Mouse (Mus musculus) liver, embryonic 14.5 days (tissue): ENCODE results near the gene Lman2. TPM values are rescaled to one million over a fixed set of nuclear protein-coding genes. Genes with fewer than 3 reads are reported as not detected.
A peak's percentile ranks its signal among the peaks of the same experiment; 100 is the strongest.

ENCODE experiments used
- ATAC-seq: fragments of 200-750 bp; cut with Nextera tagmentation; 2 replicates; pipeline ENCODE4 v1.8.0; 2017; ENCODE audit warnings: moderate number of reproducible peaks, mild to moderate bottlenecking, moderate library complexity; ENCODE audit not compliant: insufficient read depth
- DNase-seq, 3 experiments: peaks; one replicate each; pipeline ENCODE4 v3.0.0-alpha.2; 2012 to 2013; ENCODE audit warnings: low read depth in 3 of 3, low spot score in 3 of 3
- H3K27ac ChIP-seq: fragments of 300-500 bp; sonication (generic); 2 replicates; pipeline ENCODE4 v1.5.1; 2014; ENCODE audit warnings: moderate library complexity, mild to moderate bottlenecking, control low read depth, inconsistent platforms
- H3K27me3 ChIP-seq: fragments of 300-500 bp; sonication (generic); 2 replicates; pipeline ENCODE4 v1.6.1; 2014; ENCODE audit warnings: mild to moderate bottlenecking, low read length, moderate library complexity; ENCODE audit not compliant: control insufficient read depth, insufficient read depth
- H3K36me3 ChIP-seq: fragments of 300-500 bp; sonication (generic); replicated peaks from 2 replicates; pipeline ENCODE4 v1.6.1; 2014; ENCODE audit warnings: low read depth; ENCODE audit not compliant: control insufficient read depth, insufficient read depth
- H3K4me1 ChIP-seq, 2 experiments: fragments of 200-500 bp in 1 of 2; fragments of 300-500 bp in 1 of 2; sonication (generic) in 1 of 2; replicated peaks; 2 replicates each; pipeline ENCODE4 v1.6.1; 2012 to 2014; ENCODE audit warnings: antibody characterized with exemption in 1 of 2, inconsistent platforms in 1 of 2, low read length in 1 of 2; ENCODE audit not compliant: control insufficient read depth in 2 of 2, insufficient read depth in 2 of 2
- H3K4me2 ChIP-seq: fragments of 300-500 bp; sonication (generic); 2 replicates; pipeline ENCODE4 v1.6.1; 2014; ENCODE audit warnings: low read depth, mild to moderate bottlenecking, control low read depth, moderate library complexity
- H3K4me3 ChIP-seq, 2 experiments: fragments of 200-500 bp in 1 of 2; fragments of 300-500 bp in 1 of 2; sonication (generic) in 1 of 2; 2 replicates each; pipeline ENCODE4 v1.5.1; 2012 to 2014; ENCODE audit warnings: low read depth in 2 of 2, low read length in 2 of 2, mild to moderate bottlenecking in 2 of 2, control low read depth in 1 of 2, inconsistent platforms in 1 of 2, moderate library complexity in 1 of 2; ENCODE audit not compliant: insufficient read depth in 1 of 2
- H3K9ac ChIP-seq: fragments of 300-500 bp; sonication (generic); replicated peaks from 2 replicates; pipeline ENCODE4 v1.6.1; 2014; ENCODE audit warnings: mild to moderate bottlenecking, control low read depth, moderate library complexity
- H3K9me3 ChIP-seq: fragments of 300-500 bp; sonication (generic); 2 replicates; pipeline ENCODE4 v1.6.1; 2016; ENCODE audit warnings: low read length, mixed read lengths; ENCODE audit not compliant: control insufficient read depth
- CTCF ChIP-seq: IDR thresholded peaks from 2 replicates; pipeline ENCODE4 v1.5.1; 2016; ENCODE audit warnings: antibody characterized with exemption, low read depth, control low read depth
- EP300 ChIP-seq: IDR thresholded peaks from 2 replicates; pipeline ENCODE4 v1.6.1; 2016; ENCODE audit warnings: antibody characterized with exemption, low read depth
- WGBS: fragments of 180-500 bp; shearing (Covaris S2); extraction: QIAGEN DNeasy Blood & Tissue Kit; methylation state at CpG from one replicate; pipeline ENCODE4 v1.1.7; 2014; ENCODE audit not compliant: insufficient replicate concordance; 5-methylcytosine and 5-hydroxymethylcytosine counted together
- polyA plus RNA-seq, 2 experiments: library from polyadenylated mRNA; depleted of rRNA in 1 of 2; stranded (reverse) in 1 of 2; unstranded in 1 of 2; fragments of >200 nt; fragmentation: Nextera tagmentation in 1 of 2; extraction: Ambion mirVana in 1 of 2; gene quantifications; 2 replicates each; pipeline versions ENCODE4 v1.2.1 to v1.2.3; 2012 to 2014

The Lman2 gene
- polyA plus RNA-seq (2012; rRNA removed) (34.6 and 35.3 TPM in 2 replicates), polyA plus RNA-seq (2014; fragmentation: Nextera tagmentation; extraction: Ambion mirVana) (50.3 and 51.6 TPM in 2 replicates)

DNA sequence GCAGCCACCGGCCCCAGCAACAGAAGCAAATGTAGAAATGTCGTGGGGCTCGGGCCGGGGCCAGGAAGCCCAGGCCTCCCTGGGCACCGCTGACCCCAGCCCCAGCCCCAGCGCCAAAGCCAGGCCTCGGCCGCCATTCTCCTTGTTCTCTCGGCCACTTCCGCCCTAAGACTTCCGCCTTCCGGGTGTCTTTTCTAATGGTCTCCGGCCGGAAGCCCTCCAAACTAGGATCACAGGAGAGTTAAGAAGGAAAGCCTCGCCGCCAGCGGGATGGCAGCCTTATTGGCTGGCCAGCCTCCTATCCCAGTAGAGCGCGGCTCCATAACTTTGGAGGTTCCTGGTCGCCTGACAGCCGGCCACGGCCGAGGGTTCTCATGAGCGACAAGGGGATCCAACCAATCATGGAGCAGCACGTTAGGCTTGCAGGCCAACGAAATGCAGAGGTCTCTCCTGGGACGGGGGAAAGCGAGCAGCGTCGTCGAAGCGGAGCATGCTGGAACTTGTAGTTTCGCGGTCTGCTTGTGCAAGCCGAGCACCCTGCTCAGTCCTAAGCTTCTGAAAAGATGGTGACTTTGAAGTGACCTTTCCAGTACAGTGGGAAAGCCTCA, at the start of gene Lman2:
Lman2 (minus strand) TSS at position 331 of the 608 bp plus-strand sequence.
- Histone ChIP-seq H3K27me3 (no peaks in the 10 kb centered on the region), H3K36me3 (peaks cover 17% of the 10 kb centered on the region), H3K9me3 (no peaks in the 10 kb centered on the region), H3K9ac (peak within 1 kb of the TSS; percentile 98), H3K4me1 (peaks cover 16 to 17% of the 10 kb centered on the region in 2 experiments), H3K4me3 (peak within 1 kb of the TSS; percentile 72 to 99), H3K4me2 (peak within 1 kb of the TSS; percentile 97), H3K27ac (peak within 1 kb of the TSS; percentile 97)
- WGBS, result under 1% methylated on average over 35 of the region's 35 CpGs
- DNase-seq (peak; percentile 95), ATAC-seq (peak; percentile 95)
- TF ChIP-seq CTCF (no peak), EP300 (no peak)

DNA sequence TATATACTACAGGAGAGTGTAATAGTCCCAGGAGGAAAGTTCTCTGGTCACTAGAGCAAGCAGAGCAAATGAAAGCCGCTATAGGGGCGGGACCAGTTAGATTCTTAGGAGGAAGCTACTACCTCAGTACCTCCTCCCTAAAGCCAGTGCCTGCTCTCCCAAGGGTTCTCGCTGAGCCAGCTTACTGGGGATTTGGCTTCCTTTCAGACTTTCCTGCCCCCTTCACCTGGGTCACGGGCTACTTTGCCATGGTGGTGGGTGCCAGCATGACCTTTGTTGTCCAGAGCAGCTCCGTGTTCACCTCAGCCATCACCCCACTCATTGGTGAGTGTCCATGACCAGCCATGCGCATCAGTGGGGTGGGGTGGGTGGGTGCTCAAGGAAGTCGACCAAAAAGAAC, 49.2 kb upstream of the Lman2 start:
- Histone ChIP-seq H3K27ac (no peak overlapping the region), H3K9me3 (no peaks in the 10 kb centered on the region), H3K36me3 (no peaks in the 10 kb centered on the region), H3K9ac (no peak overlapping the region), H3K4me2 (no peak overlapping the region), H3K27me3 (peaks cover 6% of the 10 kb centered on the region), H3K4me1 (no peaks in the 10 kb centered on the region), H3K4me3 (no peak overlapping the region)
- no peak for DNase-seq
- WGBS, result 53% methylated on average over 7 of the region's 7 CpGs
- TF ChIP-seq CTCF, result no peak
- ATAC-seq, result no peak

DNA sequence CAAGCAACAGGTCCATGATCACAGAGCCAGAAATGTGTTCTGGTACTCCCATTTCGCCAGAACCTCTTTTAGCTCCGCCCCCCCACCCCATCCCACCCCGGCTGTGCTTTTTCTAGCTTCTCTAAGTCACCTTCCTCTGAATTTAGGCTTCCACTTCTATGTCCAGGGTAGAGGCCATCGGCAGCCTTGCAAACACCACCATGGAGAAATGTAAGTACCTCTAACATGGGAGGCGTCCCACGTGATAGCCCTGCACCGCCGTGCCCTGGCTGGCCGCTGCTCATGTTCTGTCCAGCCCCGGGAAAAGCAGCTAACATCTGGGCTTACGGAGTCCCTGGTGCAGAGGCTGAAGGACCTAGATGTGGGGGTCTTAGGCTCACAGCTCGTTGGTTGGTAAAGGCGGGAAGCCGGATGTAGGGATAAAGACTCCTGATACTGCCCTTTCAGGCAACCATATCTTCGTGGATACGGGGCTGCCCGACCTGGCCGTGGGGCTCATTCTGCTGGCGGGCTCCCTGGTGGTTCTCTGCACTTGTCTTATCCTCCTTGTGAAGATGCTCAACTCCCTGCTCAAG, 46.0 kb upstream of the Lman2 start:
- no peak for ATAC-seq
- no peaks in the 10 kb centered on the region for H3K9me3 ChIP-seq
- no peak for DNase-seq
- no peak overlapping the region for H3K4me3 ChIP-seq
- no peak for TF ChIP-seq EP300
- no peak overlapping the region for H3K9ac ChIP-seq
- 64% methylated on average over 19 of the region's 19 CpGs for WGBS
- H3K27me3 ChIP-seq, result peaks cover 11% of the 10 kb centered on the region
- no peak overlapping the region for H3K27ac ChIP-seq
- no peak overlapping the region for H3K4me2 ChIP-seq
- no peaks in the 10 kb centered on the region for H3K36me3 ChIP-seq
- 0 out of 4 replicates have a peak, but pooled peaks cover 0 to 2% of the 10 kb centered on the region in 2 experiments for H3K4me1 ChIP-seq

DNA sequence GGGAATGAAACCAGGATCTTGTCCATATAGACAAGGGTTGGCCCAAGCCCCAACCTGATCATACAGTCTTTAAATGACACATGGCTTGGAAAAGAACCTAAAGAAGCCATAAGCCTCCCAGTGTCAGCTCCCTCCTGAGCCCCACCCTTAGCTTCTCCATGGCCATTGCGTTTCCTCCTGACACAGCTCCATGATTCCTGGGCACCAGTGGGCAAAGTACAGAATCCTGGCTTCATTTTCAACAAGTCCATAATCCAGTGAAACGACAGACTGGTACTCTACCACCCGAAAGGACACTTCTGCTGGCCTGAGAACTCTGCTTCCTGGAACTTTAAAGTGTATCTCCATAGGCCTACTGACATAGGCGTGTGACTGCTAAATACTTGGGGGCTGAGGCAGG, 44.8 kb upstream of the Lman2 start:
- Histone ChIP-seq H3K27me3 (peaks cover 11% of the 10 kb centered on the region), H3K4me1 (0 out of 4 replicates have a peak, but pooled peaks cover 0 to 2% of the 10 kb centered on the region in 2 experiments), H3K4me2 (no peak overlapping the region), H3K27ac (no peak overlapping the region), H3K9ac (no peak overlapping the region), H3K9me3 (no peaks in the 10 kb centered on the region), H3K36me3 (no peaks in the 10 kb centered on the region), H3K4me3 (no peak overlapping the region)
- TF ChIP-seq CTCF (no peak), EP300 (no peak)
- DNase-seq (no peak), ATAC-seq (no peak)
- 53% methylated on average over 4 of the region's 4 CpGs for WGBS

DNA sequence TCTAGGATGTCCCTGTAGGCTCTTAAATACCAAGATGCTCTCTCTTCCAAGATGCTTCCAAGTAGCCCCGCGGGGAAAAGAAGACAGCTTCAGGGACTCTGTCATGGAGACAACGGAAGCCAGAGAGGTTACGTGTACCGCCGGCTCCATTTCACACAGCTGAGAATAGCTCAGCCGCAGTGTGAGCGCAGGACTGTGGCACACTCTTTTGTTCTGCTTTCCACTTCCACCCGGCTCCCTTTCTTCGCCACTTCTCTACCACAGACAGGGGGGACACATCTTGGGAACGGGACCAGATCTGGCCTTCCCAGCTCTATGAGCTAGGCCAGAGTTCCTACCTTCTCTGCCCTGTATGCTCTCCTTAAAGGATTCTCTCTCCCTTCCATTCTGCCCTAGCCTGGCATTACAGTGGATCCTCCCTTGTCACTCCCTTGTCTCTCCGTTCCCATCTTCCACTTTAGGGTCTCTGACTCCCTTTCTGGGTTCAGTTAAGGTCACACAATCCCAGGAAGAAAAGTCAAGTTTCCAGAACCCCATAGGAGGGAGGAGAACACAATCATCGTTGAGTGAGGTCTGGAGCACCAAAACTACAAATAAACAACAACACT, 43.3 kb upstream of the Lman2 start:
- ATAC-seq, result no peak
- H3K27me3 ChIP-seq, result peaks cover 11% of the 10 kb centered on the region
- WGBS, result 25% methylated on average over 13 of the region's 13 CpGs

More for the DNA sequence above, 43.3 kb upstream of the Lman2 start:
- Histone ChIP-seq H3K9ac (no peak overlapping the region), H3K4me1 (0 out of 4 replicates have a peak, but pooled peaks cover 0 to 2% of the 10 kb centered on the region in 2 experiments), H3K4me3 (no peak overlapping the region), H3K27ac (no peak overlapping the region), H3K4me2 (no peak overlapping the region), H3K36me3 (no peaks in the 10 kb centered on the region), H3K9me3 (no peaks in the 10 kb centered on the region)
- no peak for DNase-seq
- no peak for TF ChIP-seq CTCF
- TF ChIP-seq EP300, result no peak
